Mouse (Mus musculus) erythroblast, embryonic 14.5 days (primary cell): ENCODE results near the gene Dand5. TPM values are rescaled to one million over a fixed set of nuclear protein-coding genes. Genes with fewer than 3 reads are reported as not detected.

Experiments used
- H3K27me3 ChIP-seq: 2 replicates; pipeline ENCODE4 v1.6.1; 2012; ENCODE audit warnings: inconsistent platforms; ENCODE audit not compliant: control insufficient read depth
- H3K36me3 ChIP-seq: 2 replicates; pipeline ENCODE4 v1.6.1; 2012; ENCODE audit warnings: mild to moderate bottlenecking, inconsistent platforms; ENCODE audit not compliant: control insufficient read depth
- H3K4me1 ChIP-seq: 2 replicates; pipeline ENCODE4 v1.6.1; 2012; ENCODE audit warnings: inconsistent platforms; ENCODE audit not compliant: control insufficient read depth
- H3K4me3 ChIP-seq: replicated peaks from 2 replicates; pipeline ENCODE3; 2012; ENCODE audit warnings: moderate library complexity, mild to moderate bottlenecking, inconsistent platforms
- H3K9me3 ChIP-seq: 2 replicates; pipeline ENCODE4 v1.6.1; 2012; ENCODE audit warnings: low read length, inconsistent platforms, mixed read lengths; ENCODE audit not compliant: control insufficient read depth
- GATA1 ChIP-seq: IDR thresholded peaks from 2 replicates; pipeline ENCODE4 v1.6.1; 2012; ENCODE audit warnings: low read length, inconsistent platforms, mixed read lengths
- TAL1 ChIP-seq: IDR thresholded peaks from 3 replicates; pipeline ENCODE4 v1.6.1; 2012; ENCODE audit warnings: low read length, inconsistent platforms, mixed read lengths
- polyA plus RNA-seq: library from polyadenylated mRNA; stranded (reverse); fragments of >175 nt; gene quantifications from 2 replicates; pipeline ENCODE4 v1.2.3, GENCODE M21; 2012

Gene Dand5
- polyA plus RNA-seq, 1 experiment: 1.3 TPM

GRCm38 (mm10) chr8:84810896-84811295, 11.7 kb downstream of the Dand5 start:
- H3K4me3 ChIP-seq: peak overlapping the region; percentile 47
- H3K27me3 ChIP-seq: peaks cover 52% of the 10 kb centered on the region
- H3K9me3 ChIP-seq: peaks cover 5% of the 10 kb centered on the region
- H3K36me3 ChIP-seq: no peaks in the 10 kb centered on the region
- no peak for TF ChIP-seq TAL1
- TF ChIP-seq GATA1: no peak
- peaks cover 47% of the 10 kb centered on the region for H3K4me1 ChIP-seq

DNA sequence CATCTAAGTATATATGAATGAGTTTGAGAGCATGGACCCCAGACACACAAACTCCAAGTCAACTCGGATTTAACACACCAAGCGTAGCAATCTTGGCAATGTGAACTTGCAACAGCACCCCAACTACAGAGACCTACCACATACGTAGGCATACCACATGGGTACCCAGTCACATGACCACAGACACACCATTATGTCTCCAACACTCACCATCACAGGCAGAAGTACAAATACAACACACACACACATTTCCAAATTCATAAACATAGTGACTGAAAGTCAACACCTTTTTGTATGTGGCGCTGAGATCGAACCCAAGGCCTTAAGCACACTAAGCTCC, 12.7 kb downstream of the Dand5 start:
- Histone ChIP-seq H3K27me3 (peaks cover 61% of the 10 kb centered on the region), H3K36me3 (no peaks in the 10 kb centered on the region), H3K4me3 (no peak overlapping the region), H3K9me3 (peaks cover 9% of the 10 kb centered on the region), H3K4me1 (peaks cover 37% of the 10 kb centered on the region)
- TF ChIP-seq GATA1: no peak
- no peak for TF ChIP-seq TAL1

DNA sequence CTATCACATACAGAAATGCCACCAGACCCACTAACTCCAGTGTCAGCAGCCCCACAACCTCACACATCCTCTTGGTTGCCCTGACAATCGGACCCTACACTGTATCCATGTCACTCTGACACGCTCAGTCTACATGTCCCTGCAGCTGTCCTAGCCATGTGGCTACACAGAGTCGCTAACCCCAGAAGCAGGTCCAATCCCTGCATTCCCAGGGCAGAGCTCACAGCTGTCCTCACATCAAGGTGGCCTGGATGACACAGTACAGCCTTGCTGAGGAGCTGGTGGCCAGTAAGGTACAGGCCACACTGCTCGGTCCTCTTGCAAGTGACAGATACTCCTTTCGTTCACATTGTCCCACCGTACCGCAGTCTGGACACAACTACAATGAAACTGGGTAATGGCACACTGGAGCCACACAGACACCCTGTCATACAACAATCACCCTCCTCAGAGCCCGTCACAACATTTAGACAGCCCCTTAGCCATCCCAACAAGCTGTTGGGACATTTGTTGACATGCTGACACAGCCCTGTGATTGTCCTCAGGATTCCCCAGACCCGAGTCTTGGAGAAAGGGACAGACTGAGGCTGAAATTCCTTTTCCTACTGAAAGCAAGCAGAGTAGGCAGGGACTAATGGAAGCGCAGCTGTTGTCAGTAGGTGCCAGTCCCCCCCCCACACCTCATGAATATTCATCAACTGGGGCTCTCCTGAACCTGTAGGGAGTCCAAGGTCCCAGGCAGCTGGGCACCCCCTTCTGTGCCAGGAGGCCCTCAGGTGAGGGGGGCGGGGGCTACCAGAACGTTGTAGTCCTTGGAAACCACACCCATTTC, 13.3 kb downstream of the Dand5 start:
- H3K36me3 ChIP-seq: no peaks in the 10 kb centered on the region
- TF ChIP-seq GATA1 (no peak), TAL1 (no peak)
- H3K4me1 ChIP-seq: peaks cover 34% of the 10 kb centered on the region
- H3K27me3 ChIP-seq: peaks cover 63% of the 10 kb centered on the region
- H3K4me3 ChIP-seq: no peak overlapping the region
- peaks cover 9% of the 10 kb centered on the region for H3K9me3 ChIP-seq

GRCm38 (mm10) chr8:84806031-84806430, 16.6 kb downstream of the Dand5 start:
- peaks cover 70% of the 10 kb centered on the region for H3K27me3 ChIP-seq
- peaks cover 15% of the 10 kb centered on the region for H3K9me3 ChIP-seq
- H3K36me3 ChIP-seq: no peaks in the 10 kb centered on the region
- peaks cover 24% of the 10 kb centered on the region for H3K4me1 ChIP-seq
- no peak overlapping the region for H3K4me3 ChIP-seq
- TF ChIP-seq GATA1 (no peak), TAL1 (no peak)

DNA sequence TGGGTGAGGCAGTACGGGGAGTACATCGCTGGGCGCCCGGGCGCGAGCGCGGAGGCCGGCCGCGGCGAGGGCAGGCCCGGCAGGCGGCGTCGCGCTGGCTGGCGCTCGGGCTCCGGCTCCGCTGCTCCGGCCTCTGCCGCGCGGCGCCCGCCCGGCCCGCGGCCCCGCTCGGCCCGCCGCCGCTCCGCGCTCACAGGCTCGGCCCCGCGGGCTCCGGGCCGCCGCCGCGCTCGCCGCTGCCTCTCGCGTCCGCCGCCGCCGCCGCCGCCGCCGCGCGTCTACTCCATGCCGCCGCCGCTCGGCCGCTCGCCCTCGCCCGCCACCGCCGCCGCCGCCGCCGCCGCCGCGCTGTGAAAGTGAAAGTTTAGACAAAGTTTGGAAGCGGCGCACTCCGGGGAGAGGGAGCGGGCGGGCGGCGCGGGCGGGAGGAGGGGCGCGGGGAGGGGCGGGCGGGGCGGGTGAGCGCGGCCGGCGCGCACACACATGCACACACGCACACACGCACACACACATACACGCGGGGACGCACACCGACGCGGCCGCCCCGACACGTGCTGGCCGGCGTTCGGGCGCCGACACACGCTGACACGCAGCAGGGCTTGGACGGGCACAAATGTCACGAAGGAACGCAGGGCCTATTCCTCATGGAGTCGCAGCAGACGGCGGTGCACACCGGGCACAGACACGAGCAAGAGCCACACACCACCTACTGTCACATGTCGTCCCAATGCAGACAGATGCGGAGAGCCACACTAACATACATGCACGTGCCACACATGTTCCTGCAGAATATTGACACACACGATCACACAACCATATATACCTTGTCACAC, 22.4 kb downstream of the Dand5 start, which contains the start of gene Nfix:
Nfix (minus strand) TSS at position 346 of the 833 bp plus-strand sequence.
- Histone ChIP-seq H3K27me3 (peaks cover 95% of the 10 kb centered on the region), H3K36me3 (peaks cover 6% of the 10 kb centered on the region), H3K9me3 (peaks cover 10% of the 10 kb centered on the region; the same call in 1 of the 2 replicates), H3K4me3 (peak within 1 kb of the TSS; percentile 74), H3K4me1 (peaks cover 31% of the 10 kb centered on the region)
- no peak for TF ChIP-seq TAL1
- TF ChIP-seq GATA1: no peak

DNA sequence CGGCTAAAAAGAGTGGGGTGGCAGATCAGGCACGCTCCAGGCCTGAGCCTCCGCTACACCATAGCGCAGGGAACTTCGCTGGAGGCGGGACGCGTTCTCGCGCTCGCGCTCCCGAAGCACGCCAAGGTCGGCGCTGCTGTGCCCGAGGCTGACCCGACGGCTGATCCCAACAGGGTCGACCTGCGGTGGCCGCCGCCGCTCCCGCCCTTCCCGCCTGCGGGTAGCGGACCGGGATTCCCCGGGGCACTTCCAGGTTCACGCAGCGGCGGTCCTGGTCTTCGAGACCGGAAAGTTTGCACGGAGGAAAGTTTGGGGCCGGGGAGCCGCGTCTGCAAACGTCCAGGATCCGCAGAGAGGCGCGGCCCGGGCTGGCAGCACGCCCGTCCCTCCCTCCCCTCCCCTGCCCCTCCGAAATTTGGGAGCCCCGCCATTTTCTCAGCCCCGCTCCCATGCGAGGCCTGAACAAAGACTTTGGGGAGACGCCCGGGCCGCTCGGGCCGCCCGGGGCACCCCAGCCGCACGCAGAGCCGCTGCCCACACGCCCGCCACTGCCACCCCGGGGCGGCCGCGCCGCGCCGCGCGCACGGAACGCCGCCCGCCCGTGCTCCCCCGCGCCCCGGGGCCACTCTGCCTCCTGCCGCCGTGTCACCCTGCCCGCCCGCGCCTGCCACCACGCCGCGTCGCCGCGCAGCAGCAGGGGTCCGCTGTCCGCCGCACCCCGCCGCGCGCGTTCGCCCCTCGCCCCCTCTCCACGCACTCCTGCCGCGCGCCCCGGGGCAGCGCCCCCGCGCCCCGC, 23.3 kb downstream of the Dand5 start:
- TF ChIP-seq GATA1 (no peak), TAL1 (no peak)
- H3K27me3 ChIP-seq: peaks cover 92% of the 10 kb centered on the region
- peaks cover 8% of the 10 kb centered on the region; the same call in 1 of the 2 replicates for H3K9me3 ChIP-seq
- H3K36me3 ChIP-seq: peaks cover 6% of the 10 kb centered on the region
- H3K4me3 ChIP-seq: peak overlapping the region; percentile 74
- H3K4me1 ChIP-seq: peaks cover 31% of the 10 kb centered on the region

GRCm38 (mm10) chr8:84798446-84799135, 24.0 kb downstream of the Dand5 start:
- Histone ChIP-seq H3K27me3 (peaks cover 89% of the 10 kb centered on the region), H3K4me1 (peaks cover 34% of the 10 kb centered on the region), H3K36me3 (peaks cover 6% of the 10 kb centered on the region), H3K4me3 (peak overlapping the region; percentile 74), H3K9me3 (peaks cover 4% of the 10 kb centered on the region; the same call in 1 of the 2 replicates)
- TF ChIP-seq TAL1 (no peak), GATA1 (no peak)

- Histone ChIP-seq H3K27me3 (peaks cover 89% of the 10 kb centered on the region), H3K36me3 (peaks cover 6% of the 10 kb centered on the region), H3K4me3 (no peak overlapping the region), H3K9me3 (peaks cover 2% of the 10 kb centered on the region; the same call in 1 of the 2 replicates), H3K4me1 (peaks cover 40% of the 10 kb centered on the region)
- no peak for TF ChIP-seq TAL1
- no peak for TF ChIP-seq GATA1
Observed at GRCm38 (mm10) chr8:84797971-84798370, 24.7 kb downstream of the Dand5 start.
